Mouse (Mus musculus) heart, adult 2 months (tissue): ENCODE data around the gene Dnah14. TPM values are rescaled to one million over a fixed set of nuclear protein-coding genes. Genes with fewer than 3 reads are reported as not detected.

ENCODE experiments used
- DNase-seq, 2 experiments: peaks; one replicate each; pipeline ENCODE4 v3.0.0; 2021
- H3K27ac ChIP-seq: fragments of 200-600 bp; 2 replicates; pipeline ENCODE4 v1.8.1; 2022
- H3K27me3 ChIP-seq: fragments of 200-500 bp; 2 replicates; pipeline ENCODE4 v1.6.1; 2012; ENCODE audit warnings: mild to moderate bottlenecking, low read length, inconsistent platforms, mixed read lengths; ENCODE audit not compliant: control insufficient read depth, insufficient read depth
- H3K36me3 ChIP-seq: fragments of 200-500 bp; 2 replicates; pipeline ENCODE4 v1.6.1; 2012; ENCODE audit warnings: low read length, inconsistent platforms; ENCODE audit not compliant: control insufficient read depth, insufficient read depth
- H3K4me1 ChIP-seq: fragments of 200-500 bp; 2 replicates; pipeline ENCODE4 v1.6.1; 2011; ENCODE audit warnings: low read length; ENCODE audit not compliant: control insufficient read depth, insufficient read depth
- H3K4me3 ChIP-seq: fragments of 200-600 bp; 2 replicates; pipeline ENCODE4 v1.8.1; 2022
- H3K79me2 ChIP-seq: fragments of 200-500 bp; replicated peaks from 2 replicates; pipeline ENCODE4 v1.6.1; 2012; ENCODE audit warnings: mild to moderate bottlenecking, inconsistent platforms, low read length, moderate library complexity, mixed read lengths; ENCODE audit not compliant: control insufficient read depth, insufficient read depth
- H3K9ac ChIP-seq: fragments of 200-500 bp; 2 replicates; pipeline ENCODE4 v1.6.1; 2012; ENCODE audit warnings: low read depth, mild to moderate bottlenecking, control low read depth, inconsistent platforms, low read length, mixed read lengths
- CTCF ChIP-seq: fragments of 200-600 bp; IDR thresholded peaks from 2 replicates; pipeline ENCODE4 v1.8.1; 2022; ENCODE audit warnings: antibody characterized with exemption, mild to moderate bottlenecking, moderate library complexity
- EP300 ChIP-seq: fragments of 200-500 bp; IDR thresholded peaks from 2 replicates; pipeline ENCODE4 v1.6.1; 2011; ENCODE audit warnings: low read depth, low read length, control low read depth; ENCODE audit not compliant: insufficient read depth
- POLR2A ChIP-seq: fragments of 200-500 bp; IDR thresholded peaks from 2 replicates; pipeline ENCODE4 v1.6.1; 2011; ENCODE audit warnings: mild to moderate bottlenecking, low read depth, low read length, control low read depth; ENCODE audit not compliant: insufficient read depth
- WGBS: fragments of 180-500 bp; shearing (Covaris S2); methylation state at CpG from one replicate; pipeline ENCODE4 v1.1.7; 2018; 5-methylcytosine and 5-hydroxymethylcytosine counted together
- intact Hi-C: fragments of 180-260 bp; cut with DNase I; formaldehyde crosslinking; loops from one replicate; pipeline ENCODE4 v1.15.1; 2025
- polyA plus RNA-seq: library from polyadenylated mRNA; depleted of rRNA; stranded (reverse); fragments of >200 nt; gene quantifications from 2 replicates; pipeline ENCODE4 v1.2.3, GENCODE M21; 2012
- total RNA-seq, 2 experiments: library from RNA; stranded (reverse); gene quantifications; 2 replicates each; pipeline ENCODE4 v1.2.3; 2021

Dnah14 gene
- total and polyA plus RNA-seq, 3 experiments: not detected

DNA sequence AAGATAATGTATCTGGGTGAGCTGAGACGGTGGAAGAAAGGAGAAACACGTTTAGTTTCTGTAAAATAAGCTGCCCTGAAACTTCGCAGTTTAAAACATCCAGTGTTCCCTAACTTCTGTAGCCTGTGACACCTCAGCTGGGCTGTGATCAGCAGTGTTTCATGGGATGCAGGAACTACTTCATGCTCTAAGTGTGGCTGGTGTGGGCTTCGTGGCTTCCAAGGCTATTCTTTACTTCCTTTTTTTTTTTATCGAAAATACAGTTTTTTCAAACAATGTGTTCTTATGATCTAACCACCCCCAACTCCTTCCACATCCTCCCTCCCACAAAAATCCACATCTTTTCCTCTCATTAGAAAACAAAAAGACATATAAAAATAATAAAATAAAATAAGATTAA is 20.9 kb upstream of the Dnah14 start:
- DNase-seq: no peak
- TF ChIP-seq CTCF (no peak), EP300 (no peak), POLR2A (no peak)
- WGBS: 60% methylated on average over 5 of the region's 5 CpGs
- no peak overlapping the region for H3K9ac ChIP-seq
- H3K27me3 ChIP-seq: no peaks in the 10 kb centered on the region
- intact Hi-C loops: no loop called here
- H3K27ac ChIP-seq: no peak overlapping the region
- H3K36me3 ChIP-seq: no peaks in the 10 kb centered on the region
- H3K4me3 ChIP-seq: no peak overlapping the region
- H3K4me1 ChIP-seq: no peaks in the 10 kb centered on the region
- H3K79me2 ChIP-seq: no peaks in the 10 kb centered on the region

DNA sequence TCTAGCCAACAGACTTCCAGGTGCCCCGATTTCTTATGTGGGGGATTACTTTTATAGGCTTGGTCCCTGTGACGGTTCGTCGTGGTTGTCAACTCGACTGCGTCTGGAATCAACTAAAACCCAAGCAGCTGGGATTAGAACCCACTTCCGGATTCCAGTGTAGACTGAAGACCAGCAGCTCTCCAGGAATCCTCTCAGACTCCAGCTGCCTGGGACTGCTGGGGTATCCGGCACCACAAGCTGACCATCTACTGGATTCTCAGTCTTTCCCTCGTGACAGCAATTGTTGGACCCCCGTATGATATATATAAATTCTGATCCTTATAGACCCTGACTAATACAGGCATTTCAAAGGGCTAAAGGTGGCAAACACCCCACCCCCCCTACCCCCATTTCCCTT is 16.7 kb upstream of the Dnah14 start:
- H3K4me3 ChIP-seq: no peak overlapping the region
- no peaks in the 10 kb centered on the region for H3K4me1 ChIP-seq
- no peak overlapping the region for H3K27ac ChIP-seq
- H3K36me3 ChIP-seq: no peaks in the 10 kb centered on the region
- H3K9ac ChIP-seq: no peak overlapping the region
- WGBS: 76% methylated on average over 10 of the region's 10 CpGs
- no peaks in the 10 kb centered on the region for H3K79me2 ChIP-seq
- no peaks in the 10 kb centered on the region for H3K27me3 ChIP-seq
- intact Hi-C loops: no loop called here
- no peak for DNase-seq
- TF ChIP-seq CTCF (no peak), EP300 (no peak), POLR2A (no peak)

DNA sequence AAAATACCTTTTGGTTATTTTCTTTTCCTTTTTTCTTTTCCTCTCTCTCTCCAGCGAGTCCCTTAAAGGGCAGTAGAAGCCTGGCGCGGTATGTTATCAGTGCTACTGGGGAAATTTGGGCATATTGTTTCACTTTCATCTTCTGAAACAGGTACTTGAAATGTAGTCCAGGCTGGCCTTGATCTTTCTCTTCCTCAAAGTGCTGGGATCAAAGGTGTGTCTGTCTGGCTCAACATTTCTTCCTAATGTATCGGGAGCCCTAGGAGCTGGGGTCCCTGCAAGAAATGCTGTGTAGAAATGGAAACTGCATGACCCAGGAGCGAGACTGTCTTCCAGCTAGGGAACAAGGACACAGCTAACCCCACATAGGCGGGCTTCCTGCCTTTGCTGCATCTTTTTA is 16.0 kb upstream of the Dnah14 start:
- Histone ChIP-seq H3K27me3 (no peaks in the 10 kb centered on the region), H3K79me2 (no peaks in the 10 kb centered on the region), H3K9ac (no peak overlapping the region), H3K4me3 (no peak overlapping the region), H3K27ac (no peak overlapping the region), H3K36me3 (no peaks in the 10 kb centered on the region), H3K4me1 (no peaks in the 10 kb centered on the region)
- intact Hi-C loops: no loop called here
- no peak for DNase-seq
- WGBS: 77% methylated on average over 6 of the region's 6 CpGs
- TF ChIP-seq POLR2A: no peak

GRCm38 (mm10) chr1:181560896-181561767 is 15.2 kb upstream of the Dnah14 start:
- 71% methylated on average over 9 of the region's 9 CpGs for WGBS
- Histone ChIP-seq H3K27ac (no peak overlapping the region), H3K4me1 (no peaks in the 10 kb centered on the region), H3K9ac (no peak overlapping the region), H3K4me3 (no peak overlapping the region), H3K79me2 (no peaks in the 10 kb centered on the region), H3K36me3 (no peaks in the 10 kb centered on the region), H3K27me3 (no peaks in the 10 kb centered on the region)
- no peak for DNase-seq
- TF ChIP-seq EP300: no peak
- no peak for TF ChIP-seq CTCF
- no peak for TF ChIP-seq POLR2A
- intact Hi-C loops: no loop called here

GRCm38 (mm10) chr1:181561768-181562444 is 14.5 kb upstream of the Dnah14 start:
- Histone ChIP-seq H3K27me3 (no peaks in the 10 kb centered on the region), H3K36me3 (no peaks in the 10 kb centered on the region), H3K4me3 (no peak overlapping the region), H3K79me2 (no peaks in the 10 kb centered on the region), H3K27ac (no peak overlapping the region), H3K4me1 (no peaks in the 10 kb centered on the region), H3K9ac (no peak overlapping the region)
- intact Hi-C loops: no loop called here
- TF ChIP-seq EP300: no peak
- TF ChIP-seq POLR2A: no peak
- no peak for TF ChIP-seq CTCF
- no peak for DNase-seq
- WGBS: 52% methylated on average over 8 of the region's 8 CpGs

- Histone ChIP-seq H3K4me3 (no peak overlapping the region), H3K4me1 (no peaks in the 10 kb centered on the region), H3K79me2 (no peaks in the 10 kb centered on the region), H3K9ac (no peak overlapping the region), H3K27ac (no peak overlapping the region), H3K36me3 (no peaks in the 10 kb centered on the region), H3K27me3 (no peaks in the 10 kb centered on the region)
- no peak for DNase-seq
- TF ChIP-seq CTCF: no peak
- no peak for TF ChIP-seq POLR2A
- TF ChIP-seq EP300: no peak
- intact Hi-C loops: no loop called here
- 71% methylated on average over 9 of the region's 9 CpGs for WGBS
Measured at GRCm38 (mm10) chr1:181569447-181569846, 6.9 kb upstream of the Dnah14 start.
